Mouse (Mus musculus): ENCODE data around the gene Gm28230. TPM values are rescaled to one million over a fixed set of nuclear protein-coding genes. Genes with fewer than 3 reads are reported as not detected.

Gm28230 gene
- polyA plus RNA-seq, 1 experiment: not detected

- Histone ChIP-seq H3K9me3 (ENCODE audit: control insufficient read depth, low read length) (peaks cover 6% of the 10 kb centered on the region; the same call in 1 of the 2 replicates), H3K27me3 (ENCODE audit: control insufficient read depth) (peaks cover 100% of the 10 kb centered on the region), H3K4me3 (replicated peaks) (no peak overlapping the region), H3K4me1 (ENCODE audit: control insufficient read depth) (no peaks in the 10 kb centered on the region), H3K36me3 (ENCODE audit: control insufficient read depth) (no peaks in the 10 kb centered on the region)
- TF ChIP-seq GATA1 (IDR thresholded peaks at IDR 0.05; ENCODE audit: low read length) (no peak), TAL1 (IDR thresholded peaks at IDR 0.05; ENCODE audit: low read length) (no peak)
Observed at GRCm38 (mm10) chr2:74683471-74683951, 43.0 kb upstream of the Gm28230 start.

DNA sequence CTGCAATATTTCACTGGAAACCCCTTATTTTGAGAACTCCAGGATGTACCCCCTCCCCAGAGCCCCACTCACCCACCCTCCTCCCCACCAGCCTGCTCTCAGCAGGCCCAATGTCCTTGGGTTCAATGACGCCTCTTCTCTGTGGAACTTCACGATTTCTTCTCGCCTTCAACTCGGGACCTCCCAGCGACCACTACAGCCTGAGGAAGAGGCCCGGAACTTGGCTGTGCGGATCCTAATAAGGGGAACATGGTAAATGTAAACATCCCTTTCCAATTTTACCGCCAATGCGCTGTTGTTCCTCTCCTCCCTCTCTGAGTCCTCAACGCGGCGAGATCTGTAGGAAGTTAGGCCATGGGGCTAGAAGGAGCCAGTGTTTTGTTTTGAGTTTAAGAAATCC, 42.4 kb upstream of the Gm28230 start:
- H3K4me3 ChIP-seq (replicated peaks): no peak overlapping the region
- H3K27me3 ChIP-seq (ENCODE audit: control insufficient read depth): peaks cover 100% of the 10 kb centered on the region
- no peaks in the 10 kb centered on the region for H3K4me1 ChIP-seq (ENCODE audit: control insufficient read depth)
- TF ChIP-seq GATA1 (IDR thresholded peaks at IDR 0.05; ENCODE audit: low read length): no peak
- no peak for TF ChIP-seq TAL1 (IDR thresholded peaks at IDR 0.05; ENCODE audit: low read length)
- peaks cover 6% of the 10 kb centered on the region; the same call in 1 of the 2 replicates for H3K9me3 ChIP-seq (ENCODE audit: control insufficient read depth, low read length)
- H3K36me3 ChIP-seq (ENCODE audit: control insufficient read depth): no peaks in the 10 kb centered on the region

DNA sequence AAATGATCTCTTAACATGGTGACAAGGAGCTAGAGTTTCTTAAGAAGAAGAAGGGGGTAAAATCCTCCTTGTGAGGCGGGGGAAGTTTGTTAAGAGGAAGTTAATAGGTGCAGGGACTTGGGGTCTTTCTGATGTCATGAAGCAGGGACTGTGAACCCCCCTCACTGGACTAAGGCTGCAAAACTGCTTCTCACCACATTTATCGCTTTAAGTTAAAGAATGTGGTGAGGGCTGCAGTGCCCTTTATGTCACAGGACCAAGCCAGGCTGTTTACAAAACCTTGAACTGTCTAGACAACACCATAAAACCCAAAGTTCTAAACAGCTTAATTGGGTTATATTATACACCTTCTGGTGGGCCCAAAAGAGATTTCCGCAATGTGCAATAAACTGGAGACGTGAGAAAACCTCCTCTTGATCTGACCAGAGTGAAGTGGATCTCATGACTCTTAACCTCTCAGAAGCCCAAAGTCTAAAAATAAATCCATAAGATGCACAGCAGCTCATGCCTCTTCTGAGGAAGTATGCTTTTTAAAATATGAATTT, 41.4 kb upstream of the Gm28230 start:
- Histone ChIP-seq H3K36me3 (ENCODE audit: control insufficient read depth) (no peaks in the 10 kb centered on the region), H3K4me3 (replicated peaks) (no peak overlapping the region), H3K4me1 (ENCODE audit: control insufficient read depth) (no peaks in the 10 kb centered on the region), H3K27me3 (ENCODE audit: control insufficient read depth) (peaks cover 100% of the 10 kb centered on the region), H3K9me3 (ENCODE audit: control insufficient read depth, low read length) (peaks cover 6% of the 10 kb centered on the region; the same call in 1 of the 2 replicates)
- no peak for TF ChIP-seq TAL1 (IDR thresholded peaks at IDR 0.05; ENCODE audit: low read length)
- TF ChIP-seq GATA1 (IDR thresholded peaks at IDR 0.05; ENCODE audit: low read length): no peak

GRCm38 (mm10) chr2:74686301-74686987, 40.1 kb upstream of the Gm28230 start:
- TF ChIP-seq GATA1 (IDR thresholded peaks at IDR 0.05; ENCODE audit: low read length) (no peak), TAL1 (IDR thresholded peaks at IDR 0.05; ENCODE audit: low read length) (no peak)
- H3K4me1 ChIP-seq (ENCODE audit: control insufficient read depth): no peaks in the 10 kb centered on the region
- H3K4me3 ChIP-seq (replicated peaks): no peak overlapping the region
- H3K9me3 ChIP-seq (ENCODE audit: control insufficient read depth, low read length): peaks cover 6% of the 10 kb centered on the region; the same call in 1 of the 2 replicates
- H3K36me3 ChIP-seq (ENCODE audit: control insufficient read depth): no peaks in the 10 kb centered on the region
- H3K27me3 ChIP-seq (ENCODE audit: control insufficient read depth): peaks cover 100% of the 10 kb centered on the region

GRCm38 (mm10) chr2:74686988-74687697, 39.4 kb upstream of the Gm28230 start:
- Histone ChIP-seq H3K9me3 (ENCODE audit: control insufficient read depth, low read length) (peaks cover 6% of the 10 kb centered on the region; the same call in 1 of the 2 replicates), H3K27me3 (ENCODE audit: control insufficient read depth) (peaks cover 100% of the 10 kb centered on the region), H3K4me1 (ENCODE audit: control insufficient read depth) (no peaks in the 10 kb centered on the region), H3K4me3 (replicated peaks) (no peak overlapping the region), H3K36me3 (ENCODE audit: control insufficient read depth) (no peaks in the 10 kb centered on the region)
- TF ChIP-seq GATA1 (IDR thresholded peaks at IDR 0.05; ENCODE audit: low read length): no peak
- TF ChIP-seq TAL1 (IDR thresholded peaks at IDR 0.05; ENCODE audit: low read length): no peak

- Histone ChIP-seq H3K27me3 (ENCODE audit: control insufficient read depth) (peaks cover 100% of the 10 kb centered on the region), H3K9me3 (ENCODE audit: control insufficient read depth, low read length) (peaks cover 4% of the 10 kb centered on the region; the same call in 1 of the 2 replicates), H3K4me1 (ENCODE audit: control insufficient read depth) (no peaks in the 10 kb centered on the region), H3K4me3 (replicated peaks) (no peak overlapping the region), H3K36me3 (ENCODE audit: control insufficient read depth) (no peaks in the 10 kb centered on the region)
- TF ChIP-seq GATA1 (IDR thresholded peaks at IDR 0.05; ENCODE audit: low read length): no peak
- no peak for TF ChIP-seq TAL1 (IDR thresholded peaks at IDR 0.05; ENCODE audit: low read length)
Observed at GRCm38 (mm10) chr2:74687698-74688555, 38.6 kb upstream of the Gm28230 start.

- H3K4me3 ChIP-seq (replicated peaks): no peak overlapping the region
- H3K27me3 ChIP-seq (ENCODE audit: control insufficient read depth): peaks cover 100% of the 10 kb centered on the region
- 0 out of 2 replicates have a peak, but pooled peaks cover 4% of the 10 kb centered on the region for H3K9me3 ChIP-seq (ENCODE audit: control insufficient read depth, low read length)
- no peaks in the 10 kb centered on the region for H3K36me3 ChIP-seq (ENCODE audit: control insufficient read depth)
- TF ChIP-seq TAL1 (IDR thresholded peaks at IDR 0.05; ENCODE audit: low read length): no peak
- TF ChIP-seq GATA1 (IDR thresholded peaks at IDR 0.05; ENCODE audit: low read length): no peak
- H3K4me1 ChIP-seq (ENCODE audit: control insufficient read depth): no peaks in the 10 kb centered on the region
Observed at GRCm38 (mm10) chr2:74688795-74689573, 37.5 kb upstream of the Gm28230 start.
